Mouse (Mus musculus): ENCODE data around the gene Gm904.
"Not testable (repeated sequence)": the region's sequence is repeated elsewhere in the genome, so short reads cannot be mapped to it uniquely, and the experiment has no call there.

The Gm904 gene

DNA sequence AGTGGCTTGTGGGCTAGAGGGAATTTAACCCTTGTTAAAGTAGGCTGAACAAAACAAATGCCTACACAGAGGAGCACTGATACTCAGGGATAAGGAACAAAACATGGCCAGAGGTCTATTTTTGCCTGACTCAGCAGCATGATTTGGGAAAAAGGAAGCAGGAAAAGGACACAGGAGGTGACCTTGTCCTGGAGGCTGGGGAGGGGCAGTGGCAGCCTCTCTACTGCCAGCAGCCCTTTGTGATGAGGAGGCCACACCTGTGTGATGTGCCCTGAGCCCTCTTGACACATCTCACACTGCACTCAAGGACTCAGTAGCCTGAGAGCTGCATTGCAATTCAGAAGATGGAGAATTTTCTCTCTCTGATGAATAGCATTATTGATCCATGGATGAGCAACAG, at the start of gene Gm904:
Gene Gm904, plus strand, starts transcription at position 301 of the 400 bp plus-strand sequence.
- DNase-seq (ENCODE audit: low read depth) = not testable (repeated sequence)

- not testable (repeated sequence) for DNase-seq (ENCODE audit: low read depth)
These were observed 5.7 kb downstream of the Gm904 start for GRCm38 (mm10) chr13:50648771-50649170.

Data from c-Kit-positive CD71-negative TER-119-negative erythroid progenitor cells, embryonic 14.5 days (primary cell).